Mouse (Mus musculus): ENCODE measurements at regions not wholly inside any gene's neighbourhood (a gene's known extent, or its start where the extent isn't known, plus 50 kb on each side); places are given as distances from the start of the nearest gene placed in this dataset.

- no peak for TF ChIP-seq CTCF (IDR thresholded peaks at IDR 0.05)
- DNase-seq (ENCODE audit: extremely low spot score in 1 of 2, low spot score in 2 of 2), result no peak
- intact Hi-C loops (cut with DNase I), result loop anchor here (5.0 kb wide), 1 partner anchor 60 kb away; no protein-coding TSS in a partner anchor
- H3K27ac ChIP-seq, result peak overlapping the region; percentile 74
- no peak overlapping the region for H3K4me3 ChIP-seq
These were observed 560.0 kb upstream of the Pdzrn3 start for GRCm38 (mm10) chr6:101937467-101938392.

DNA sequence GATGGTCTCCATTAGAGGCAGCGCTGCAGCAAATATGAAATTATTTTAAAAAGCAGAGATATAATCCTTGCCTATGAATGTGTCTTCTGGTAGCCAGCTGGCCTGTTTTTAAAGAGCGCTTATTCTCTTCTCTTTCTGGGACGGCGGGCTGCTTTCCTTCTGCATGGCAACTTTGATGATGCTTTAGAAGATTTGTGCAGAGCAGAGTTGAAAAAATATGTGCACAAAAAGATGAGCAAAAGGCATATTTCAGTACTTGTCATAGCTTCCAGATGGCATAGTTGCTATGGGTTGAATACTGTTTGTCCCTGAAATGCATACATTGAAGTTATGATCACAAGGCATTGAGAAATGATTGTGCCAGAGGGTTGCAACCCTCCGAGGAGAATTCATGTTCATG lies 554.1 kb upstream of the Pdzrn3 start:
- DNase-seq (ENCODE audit: extremely low spot score in 1 of 2, low spot score in 2 of 2), result no peak
- H3K4me3 ChIP-seq, result no peak overlapping the region
- intact Hi-C loops (cut with DNase I), result no loop called here
- H3K27ac ChIP-seq, result no peak overlapping the region; the same call in none of the 2 replicates
- no peak for TF ChIP-seq CTCF (IDR thresholded peaks at IDR 0.05)

- no peak overlapping the region for H3K4me3 ChIP-seq
- intact Hi-C loops (cut with DNase I), result no loop called here
- no peak overlapping the region for H3K27ac ChIP-seq
- no peak for TF ChIP-seq CTCF (IDR thresholded peaks at IDR 0.05)
- DNase-seq (ENCODE audit: extremely low spot score in 1 of 2, low spot score in 2 of 2), result no peak
These were observed 544.0 kb upstream of the Pdzrn3 start for GRCm38 (mm10) chr6:101921686-101922085.

DNA sequence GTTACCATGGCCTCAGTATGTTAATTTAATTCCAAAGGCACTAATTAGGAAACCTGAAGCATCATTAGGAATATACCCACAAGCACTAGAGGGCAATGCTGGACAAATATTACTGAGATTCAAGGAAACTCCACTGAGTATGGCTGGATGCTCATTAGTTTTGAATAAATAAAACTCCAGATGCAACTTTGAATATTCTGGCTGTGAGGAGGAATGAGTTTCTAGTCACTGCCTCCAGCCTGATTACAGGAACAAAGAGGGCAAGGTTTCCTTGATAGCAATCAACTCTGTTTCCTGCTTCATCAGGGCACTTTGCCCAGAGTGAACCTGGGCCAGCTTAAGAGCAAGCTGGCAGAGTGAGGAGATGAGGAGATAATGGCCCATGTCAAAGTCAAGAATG lies 543.5 kb upstream of the Pdzrn3 start:
- DNase-seq (ENCODE audit: extremely low spot score in 1 of 2, low spot score in 2 of 2), result no peak
- intact Hi-C loops (cut with DNase I), result no loop called here
- peak; percentile 28 for TF ChIP-seq CTCF (IDR thresholded peaks at IDR 0.05)
- no peak overlapping the region for H3K4me3 ChIP-seq
- H3K27ac ChIP-seq, result no peak overlapping the region

DNA sequence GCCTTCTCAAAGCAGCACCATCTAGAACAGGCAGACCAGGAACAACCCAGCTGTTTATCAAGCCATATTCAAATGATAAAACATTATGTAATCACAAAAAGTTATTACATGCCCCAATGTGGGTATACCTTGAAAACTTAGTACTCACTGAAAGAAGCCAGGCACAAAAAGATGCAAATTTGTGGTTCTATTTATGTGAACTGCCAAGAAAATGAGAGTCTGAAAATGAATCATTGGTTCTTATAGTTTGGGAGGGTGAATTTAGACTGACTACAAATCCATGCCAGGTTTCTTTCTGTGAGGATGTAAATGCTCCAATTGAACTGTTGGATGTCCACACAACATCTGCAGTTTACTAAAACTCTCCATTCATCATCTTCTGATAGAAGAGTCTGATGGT lies 541.2 kb upstream of the Pdzrn3 start:
- TF ChIP-seq CTCF (IDR thresholded peaks at IDR 0.05), result no peak
- no peak for DNase-seq (ENCODE audit: extremely low spot score in 1 of 2, low spot score in 2 of 2)
- Histone ChIP-seq H3K4me3 (no peak overlapping the region), H3K27ac (no peak overlapping the region)
- intact Hi-C loops (cut with DNase I), result no loop called here

DNA sequence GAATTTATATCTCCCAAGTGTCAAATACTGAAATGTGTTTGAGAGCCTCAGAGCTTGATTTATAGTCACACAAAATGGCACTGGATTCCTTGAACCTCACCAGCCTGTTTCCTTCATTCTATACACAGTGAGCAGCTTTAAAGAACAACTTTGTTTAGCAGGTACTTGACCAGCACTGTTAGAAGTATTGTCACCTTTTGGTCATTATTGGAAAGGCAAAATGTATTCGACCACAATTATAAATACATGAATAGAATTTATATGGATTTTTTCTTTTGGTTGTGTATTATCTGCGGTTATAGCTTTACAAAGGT lies 527.3 kb upstream of the Pdzrn3 start:
- no peak overlapping the region for H3K4me3 ChIP-seq
- no peak overlapping the region for H3K27ac ChIP-seq
- intact Hi-C loops (cut with DNase I), result no loop called here
- no peak for DNase-seq (ENCODE audit: extremely low spot score in 1 of 2, low spot score in 2 of 2)
- no peak for TF ChIP-seq CTCF (IDR thresholded peaks at IDR 0.05)

DNA sequence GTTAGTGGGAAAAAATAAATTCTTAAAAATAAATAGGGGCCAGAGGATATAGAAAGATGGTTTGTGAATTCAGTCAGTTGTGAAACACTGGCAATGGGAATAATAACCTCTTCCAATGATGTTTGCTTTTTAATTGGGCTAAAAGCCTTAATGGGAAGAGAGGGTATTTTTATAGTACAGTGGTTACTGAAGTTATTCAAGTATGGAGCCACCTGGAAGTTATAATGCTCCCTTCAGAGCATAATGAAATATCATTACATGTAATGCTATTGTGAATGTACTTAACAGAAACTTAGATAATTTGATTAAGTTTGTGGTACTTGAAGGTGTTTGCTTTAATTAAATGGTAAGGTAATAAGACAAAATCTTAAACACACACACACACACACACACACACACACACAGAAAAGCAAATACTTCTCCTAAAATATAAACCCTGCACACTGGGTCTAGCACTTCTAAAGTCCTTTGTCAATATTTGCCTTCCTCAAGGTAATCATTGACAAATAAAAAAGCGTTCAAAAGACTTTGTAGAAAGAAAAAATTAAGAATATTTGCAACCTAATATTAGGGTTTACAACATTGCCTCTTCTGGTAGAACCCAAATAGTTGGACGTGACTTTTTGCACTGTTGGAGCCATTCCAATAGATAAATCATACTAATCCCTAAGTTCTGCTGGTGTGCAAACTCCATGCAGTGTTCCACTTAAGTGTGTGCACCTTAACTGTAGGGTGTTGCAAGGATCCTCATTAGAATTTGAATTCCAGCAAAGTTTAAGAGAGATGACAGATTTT lies 526.7 kb upstream of the Pdzrn3 start:
- intact Hi-C loops (cut with DNase I), result no loop called here
- Histone ChIP-seq H3K27ac (no peak overlapping the region), H3K4me3 (no peak overlapping the region)
- no peak for TF ChIP-seq CTCF (IDR thresholded peaks at IDR 0.05)
- no peak for DNase-seq (ENCODE audit: extremely low spot score in 1 of 2, low spot score in 2 of 2)

- DNase-seq (ENCODE audit: extremely low spot score in 1 of 2, low spot score in 2 of 2), result no peak
- intact Hi-C loops (cut with DNase I), result no loop called here
- H3K4me3 ChIP-seq, result no peak overlapping the region
- no peak overlapping the region for H3K27ac ChIP-seq
- TF ChIP-seq CTCF (IDR thresholded peaks at IDR 0.05), result no peak
These were observed 524.6 kb upstream of the Pdzrn3 start for GRCm38 (mm10) chr6:101902276-101902675.

- DNase-seq (ENCODE audit: extremely low spot score in 1 of 2, low spot score in 2 of 2), result no peak
- Histone ChIP-seq H3K27ac (no peak overlapping the region), H3K4me3 (no peak overlapping the region)
- no peak for TF ChIP-seq CTCF (IDR thresholded peaks at IDR 0.05)
- intact Hi-C loops (cut with DNase I), result no loop called here
These were observed 520.8 kb upstream of the Pdzrn3 start for GRCm38 (mm10) chr6:101898544-101898943.

- H3K4me3 ChIP-seq, result no peak overlapping the region
- intact Hi-C loops (cut with DNase I), result no loop called here
- TF ChIP-seq CTCF (IDR thresholded peaks at IDR 0.05), result no peak
- no peak for DNase-seq (ENCODE audit: extremely low spot score in 1 of 2, low spot score in 2 of 2)
- H3K27ac ChIP-seq, result no peak overlapping the region
These were observed 513.0 kb upstream of the Pdzrn3 start for GRCm38 (mm10) chr6:101890655-101891054.

DNA sequence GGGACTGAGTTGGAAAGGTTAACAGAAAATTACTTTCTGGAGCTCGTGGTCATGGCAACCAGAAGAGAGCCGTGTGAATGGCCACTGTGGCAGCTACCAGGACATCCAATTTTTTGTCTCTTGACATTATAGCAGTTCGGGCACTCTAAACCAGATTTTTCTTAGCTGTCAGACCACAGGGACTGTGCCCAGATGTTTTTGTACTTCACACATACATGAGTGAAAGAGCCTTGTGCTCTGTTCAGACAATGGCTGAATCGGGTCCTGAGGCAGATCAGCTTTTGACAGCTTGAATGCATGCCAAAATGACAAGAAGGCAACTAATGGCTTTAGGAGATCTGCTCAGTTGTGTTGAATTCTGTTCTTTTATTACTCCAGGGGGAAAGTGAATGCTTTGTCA lies 505.2 kb upstream of the Pdzrn3 start:
- Histone ChIP-seq H3K4me3 (no peak overlapping the region), H3K27ac (no peak overlapping the region)
- DNase-seq (ENCODE audit: extremely low spot score in 1 of 2, low spot score in 2 of 2), result no peak
- TF ChIP-seq CTCF (IDR thresholded peaks at IDR 0.05), result no peak
- intact Hi-C loops (cut with DNase I), result no loop called here

DNA sequence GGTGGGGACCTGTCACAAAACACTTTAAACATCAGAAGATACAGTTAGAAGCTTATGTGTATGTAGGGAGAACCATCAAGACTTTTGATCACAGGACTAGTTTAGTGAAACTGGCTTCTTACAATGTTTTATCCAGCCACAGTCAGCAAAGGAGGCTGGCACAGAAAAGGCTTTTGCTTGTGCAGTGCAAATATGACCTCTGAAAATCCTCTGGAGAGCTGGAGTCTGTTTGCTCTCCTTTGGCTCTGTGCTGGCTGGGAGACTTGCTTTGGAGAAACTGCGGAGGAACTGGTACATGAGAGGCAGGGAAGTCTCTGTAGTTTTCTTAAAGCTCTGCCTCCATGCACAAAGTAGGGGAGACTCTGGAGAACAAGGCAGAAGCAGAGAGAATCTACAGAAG lies 497.2 kb upstream of the Pdzrn3 start:
- TF ChIP-seq CTCF (IDR thresholded peaks at IDR 0.05), result no peak
- intact Hi-C loops (cut with DNase I), result no loop called here
- Histone ChIP-seq H3K4me3 (no peak overlapping the region), H3K27ac (no peak overlapping the region)
- no peak for DNase-seq (ENCODE audit: extremely low spot score in 1 of 2, low spot score in 2 of 2)

All from left cerebral cortex, adult 2 months (tissue).